Mouse (Mus musculus): ENCODE measurements around the gene Abca16. TPM values are rescaled to one million over a fixed set of nuclear protein-coding genes. Genes with fewer than 3 reads are reported as not detected.

Gene Abca16
- 0.04 TPM for polyA plus RNA-seq (2017; shearing (Covaris generic))

DNA sequence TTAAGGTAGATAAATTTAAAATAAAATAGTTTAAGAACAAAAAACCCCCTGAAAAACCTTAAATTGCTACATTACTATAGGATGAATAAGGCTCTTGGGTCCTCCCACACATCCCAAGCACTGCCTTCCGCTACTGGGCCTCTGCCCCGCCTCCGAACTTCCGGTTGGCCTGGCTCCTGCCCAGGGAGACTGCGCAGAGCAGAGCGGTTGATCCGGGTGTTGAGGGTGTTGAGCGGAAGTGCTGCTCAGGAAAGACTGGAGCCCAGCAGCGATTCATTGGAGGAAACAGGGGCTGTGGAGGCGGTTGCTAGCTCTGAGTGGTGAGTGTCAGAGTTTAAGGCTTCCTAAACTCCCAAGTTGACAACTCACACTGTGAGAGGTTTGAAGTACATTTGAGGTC lies at the start of gene Abca16:
Gene Abca16 (plus strand): TSS at position 201 of the 400 bp plus-strand sequence.

Other genes with a start within 250 kb of the Abca16 start
- not detected for gene Anks4b, start 235.8 kb upstream of the Abca16 start, polyA plus RNA-seq (2017; shearing (Covaris generic))
- not detected for gene Crym, start 207.5 kb upstream of the Abca16 start, polyA plus RNA-seq (2017; shearing (Covaris generic))
- gene Abca14, start 205.7 kb upstream of the Abca16 start, polyA plus RNA-seq (2017; shearing (Covaris generic)), result not detected
- not detected for gene Abca15, start 81.0 kb upstream of the Abca16 start, polyA plus RNA-seq (2017; shearing (Covaris generic))
- 168 TPM for gene Uqcrc2, start 225.5 kb downstream of the Abca16 start, polyA plus RNA-seq (2017; shearing (Covaris generic))

All from CD4-positive, CD25-positive, alpha-beta regulatory T cell (primary cell).